Mouse (Mus musculus) adrenal gland, adult 18-20 months (tissue): ENCODE results near the gene Cnnm2. TPM values are rescaled to one million over a fixed set of nuclear protein-coding genes. Genes with fewer than 3 reads are reported as not detected.
"Not testable (repeated sequence)": the region's sequence is repeated elsewhere in the genome, so short reads cannot be mapped to it uniquely, and the experiment has no call there.

Experiments used
- DNase-seq, 2 experiments: peaks; one replicate each; pipeline ENCODE4 v3.0.0; 2021 to 2022; ENCODE audit warnings: low spot score in 2 of 2
- long read RNA-seq, 2 experiments: library from polyadenylated mRNA; stranded (forward); transcript quantifications; one replicate each; pipeline ENCODE4 v2.0.0; 2021
- total RNA-seq, 2 experiments: library from RNA; stranded (reverse); gene quantifications; 1 replicate in 1 of 2; 2 replicates in 1 of 2; pipeline ENCODE4 v1.2.3; 2021

The Cnnm2 gene
- 10 to 100 TPM; 34.8 to 50.8 TPM for total RNA-seq
- long read RNA-seq, experiment 1, full-length matches to known transcripts, result 55 of 62 reads
- long read RNA-seq, experiment 1, partial matches to known transcripts, result 0 of 62 reads
- long read RNA-seq, experiment 1, other reads (novel, unspliced or antisense), result 7 of 62 reads
- long read RNA-seq, experiment 2, full-length matches to known transcripts, result 51 of 58 reads
- long read RNA-seq, experiment 2, partial matches to known transcripts, result 4 of 58 reads
- long read RNA-seq, experiment 2, other reads (novel, unspliced or antisense), result 3 of 58 reads

DNA sequence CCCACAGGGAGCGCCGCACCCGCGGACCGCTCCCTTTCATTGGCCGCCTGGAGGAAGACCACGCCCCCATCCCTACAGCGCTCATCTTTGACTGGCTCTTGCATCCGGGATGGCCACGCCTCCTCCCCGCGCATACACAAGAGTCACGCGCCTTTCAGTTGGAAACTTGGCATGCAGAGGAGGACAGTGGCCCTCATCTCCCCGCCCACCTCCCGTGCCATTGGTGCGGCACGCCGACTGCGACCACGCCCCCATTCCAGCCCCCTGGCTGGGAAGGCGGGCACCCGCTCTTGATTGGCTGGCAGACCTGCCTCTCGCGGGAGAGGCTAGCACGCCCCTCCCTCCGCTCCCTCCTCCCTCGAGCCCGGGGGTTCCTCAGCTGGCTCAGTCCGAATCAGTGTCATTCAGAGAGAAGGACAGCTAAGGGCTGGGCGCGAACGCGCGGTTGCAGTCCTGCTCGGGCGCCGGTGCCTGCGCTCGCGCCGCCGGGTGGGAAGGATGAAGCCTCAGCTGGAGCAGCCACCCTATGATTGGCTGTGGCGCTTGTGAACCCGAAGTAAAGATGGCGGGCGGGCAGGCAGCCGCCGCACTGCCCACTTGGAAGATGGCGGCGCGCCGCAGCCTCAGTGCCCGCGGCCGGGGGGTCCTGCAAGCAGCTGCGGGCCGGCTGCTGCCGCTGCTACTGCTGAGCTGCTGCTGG is at the start of gene Cnnm2:
Gene Cnnm2, plus strand, starts transcription at position 350 of the 700 bp plus-strand sequence.
- peak; percentile 98 to 99 for DNase-seq

DNA sequence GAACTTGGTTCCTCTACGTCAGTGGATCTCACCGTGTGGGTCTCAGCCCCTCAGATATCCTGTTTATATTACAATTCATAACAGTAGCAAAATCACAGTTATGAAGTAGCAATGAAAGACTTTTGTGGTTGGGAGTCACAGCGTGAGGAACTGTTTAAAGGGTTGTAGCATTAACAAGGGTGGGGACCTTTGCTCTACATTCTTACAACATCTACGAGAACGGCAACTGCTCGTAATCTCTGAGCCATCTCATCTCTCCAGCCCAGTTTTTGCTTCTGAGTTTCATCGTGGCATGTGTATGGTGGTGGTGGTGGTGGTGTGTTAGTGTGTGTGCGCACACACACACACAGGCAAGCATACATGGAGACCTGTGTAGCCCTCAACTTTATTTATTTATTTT is 47.2 kb upstream of the Cnnm2 start:
- DNase-seq, result no peak

GRCm38 (mm10) chr19:46715016-46715415 is 46.4 kb upstream of the Cnnm2 start:
- DNase-seq, result no peak

- no peak for DNase-seq
These were observed 43.2 kb upstream of the Cnnm2 start for GRCm38 (mm10) chr19:46718150-46718549.

- no peak for DNase-seq
These were observed 37.0 kb upstream of the Cnnm2 start for GRCm38 (mm10) chr19:46724411-46724810.

- DNase-seq, result no peak
These were observed 35.3 kb upstream of the Cnnm2 start for GRCm38 (mm10) chr19:46726142-46726541.

GRCm38 (mm10) chr19:46727140-46727736 is 34.2 kb upstream of the Cnnm2 start:
- no peak for DNase-seq

GRCm38 (mm10) chr19:46727945-46728540 is 33.4 kb upstream of the Cnnm2 start:
- no peak for DNase-seq

DNA sequence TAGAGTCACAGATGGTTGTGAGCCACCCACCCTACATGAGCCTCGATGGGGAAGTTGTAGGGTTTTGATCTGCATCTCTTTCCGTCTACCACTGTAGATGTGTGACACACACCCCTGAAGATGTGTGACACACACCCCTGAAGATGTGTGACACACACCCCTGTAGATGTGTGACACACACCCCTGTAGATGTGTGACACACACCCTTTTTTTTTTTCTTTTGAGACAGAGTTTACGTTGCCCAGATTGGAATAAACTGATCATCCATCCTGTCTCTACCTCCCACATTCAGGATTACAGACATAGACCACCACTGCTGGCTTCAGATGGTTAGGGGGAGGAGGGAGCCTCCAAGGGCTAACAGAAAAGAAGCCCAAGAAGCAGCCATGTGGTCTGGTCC is 32.5 kb upstream of the Cnnm2 start:
- no peak for DNase-seq

GRCm38 (mm10) chr19:46731351-46731750 is 30.0 kb upstream of the Cnnm2 start:
- no peak for DNase-seq

DNA sequence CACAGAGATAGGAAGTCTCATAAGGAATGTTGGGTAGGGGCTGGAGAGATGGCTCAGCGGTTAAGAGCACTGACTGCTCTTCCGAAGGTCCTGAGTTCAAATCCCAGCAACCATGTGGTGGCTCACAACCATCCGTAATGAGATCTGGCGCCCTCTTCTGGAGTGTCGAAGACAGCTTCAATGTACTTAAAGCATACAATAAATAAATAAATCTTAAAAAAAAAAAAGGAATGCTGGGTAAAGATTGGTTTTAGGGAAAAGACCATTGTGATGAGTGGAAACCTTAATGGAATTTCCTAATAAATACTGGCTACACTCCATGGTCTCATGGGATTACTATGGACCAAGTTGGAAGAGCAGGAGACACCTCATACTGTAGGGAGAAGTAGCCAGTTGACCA is 28.7 kb upstream of the Cnnm2 start:
- not testable (repeated sequence) for DNase-seq

DNA sequence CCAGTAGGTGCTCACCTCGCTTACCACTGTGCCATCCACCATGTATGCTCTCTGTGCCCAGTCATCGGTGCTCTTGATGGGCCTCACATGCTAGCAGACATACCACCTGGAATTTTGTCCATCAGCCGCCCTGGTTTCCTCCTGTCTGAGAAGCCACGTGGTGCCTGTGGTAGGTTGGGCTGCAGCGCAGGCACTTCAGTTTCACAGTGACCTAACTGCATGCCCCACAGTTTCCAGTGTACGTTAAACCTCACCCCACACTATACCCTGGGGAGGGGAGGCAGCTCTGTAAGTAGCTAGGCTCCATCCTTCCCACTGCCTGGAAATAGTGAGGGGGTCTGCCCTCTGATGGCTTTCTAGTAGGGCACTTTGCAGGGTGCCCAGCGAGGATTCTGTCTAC is 27.8 kb upstream of the Cnnm2 start:
- DNase-seq, result no peak

DNA sequence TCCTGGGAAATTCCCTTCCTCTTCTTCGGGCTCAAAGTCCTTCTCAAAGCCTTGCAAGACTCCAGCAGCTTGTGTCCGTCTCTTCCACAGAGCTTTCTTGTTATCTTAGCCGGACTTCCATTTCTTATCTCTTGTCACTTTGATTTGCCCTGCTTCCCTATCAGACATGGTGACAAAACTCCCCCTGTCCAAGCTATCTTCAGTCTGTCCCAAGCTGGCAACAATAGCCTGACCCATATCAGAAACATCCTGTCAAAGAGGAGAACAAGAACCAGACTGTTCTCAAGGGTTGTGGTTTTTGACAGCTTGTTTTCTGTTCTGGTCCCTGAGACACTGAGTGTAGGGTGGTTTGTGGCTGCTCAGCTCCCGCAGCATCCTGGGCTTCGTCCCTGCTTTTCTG is 26.2 kb upstream of the Cnnm2 start:
- no peak for DNase-seq

- no peak for DNase-seq
These were observed 24.3 kb upstream of the Cnnm2 start for GRCm38 (mm10) chr19:46737106-46737505.

- DNase-seq, result peak; percentile 54 to 57
These were observed 20.9 kb upstream of the Cnnm2 start for GRCm38 (mm10) chr19:46740341-46741008.

DNA sequence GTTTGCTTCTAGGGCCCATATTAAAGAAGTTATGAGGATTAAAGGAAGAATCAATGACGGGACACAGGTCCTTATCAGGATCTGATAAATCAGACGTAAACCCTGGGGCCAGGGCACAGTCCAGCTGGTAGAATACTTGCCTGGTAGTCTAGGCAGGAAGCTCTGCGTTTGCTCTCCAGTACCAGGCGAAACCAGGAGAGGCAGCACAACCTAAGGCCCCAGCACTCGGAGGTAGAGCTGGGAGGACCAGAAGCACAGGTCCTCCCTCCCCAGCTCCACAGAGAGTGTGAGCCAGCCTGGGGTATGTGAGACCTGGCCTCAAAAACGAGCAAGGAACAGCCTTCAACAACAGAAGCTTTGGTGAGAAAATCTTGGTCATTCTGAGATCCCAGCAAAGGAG is 19.8 kb upstream of the Cnnm2 start:
- no peak for DNase-seq

DNA sequence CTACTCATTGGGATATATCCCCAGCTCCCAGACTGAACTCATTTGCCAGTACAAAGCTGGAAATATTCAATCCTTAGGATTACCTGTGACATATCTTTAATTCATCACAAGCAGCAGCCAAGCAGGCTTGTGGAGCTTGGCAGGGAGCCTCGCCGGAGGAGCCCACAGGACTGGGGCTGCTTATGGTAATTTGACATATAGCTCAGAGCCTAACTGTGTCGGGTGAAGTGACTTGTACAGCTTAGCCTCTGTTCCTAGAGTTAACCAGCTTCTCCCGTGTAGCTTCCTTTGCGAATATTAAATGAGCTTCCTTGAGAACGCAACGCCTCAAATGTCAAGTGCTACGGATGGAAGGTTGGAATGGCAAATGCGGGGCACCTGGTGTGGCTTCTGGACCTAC is 16.7 kb upstream of the Cnnm2 start:
- no peak for DNase-seq

GRCm38 (mm10) chr19:46747799-46748198 is 13.6 kb upstream of the Cnnm2 start:
- no peak for DNase-seq

DNA sequence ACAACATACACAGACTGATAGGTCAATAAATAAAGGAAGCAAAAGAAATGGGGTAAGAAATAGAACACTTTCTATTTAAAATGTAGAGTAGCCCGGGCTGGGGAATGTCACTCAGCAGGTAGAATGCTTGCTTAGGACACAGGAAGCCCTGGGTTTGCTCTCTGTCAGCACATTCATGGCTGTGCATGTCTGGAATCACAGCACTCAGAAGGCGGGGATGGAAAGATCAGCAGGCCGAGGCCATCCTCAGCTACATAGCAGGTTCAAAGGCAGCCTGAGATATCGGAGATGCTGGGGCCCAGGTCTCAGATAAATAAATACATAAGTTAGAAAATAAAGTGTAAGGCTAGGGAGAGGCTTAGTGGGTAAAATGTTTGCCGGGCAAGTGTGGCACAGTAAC is 9.2 kb upstream of the Cnnm2 start:
- DNase-seq, result no peak

- DNase-seq, result peak; percentile 53 to 55
These were observed 6.3 kb upstream of the Cnnm2 start for GRCm38 (mm10) chr19:46755066-46755465.

DNA sequence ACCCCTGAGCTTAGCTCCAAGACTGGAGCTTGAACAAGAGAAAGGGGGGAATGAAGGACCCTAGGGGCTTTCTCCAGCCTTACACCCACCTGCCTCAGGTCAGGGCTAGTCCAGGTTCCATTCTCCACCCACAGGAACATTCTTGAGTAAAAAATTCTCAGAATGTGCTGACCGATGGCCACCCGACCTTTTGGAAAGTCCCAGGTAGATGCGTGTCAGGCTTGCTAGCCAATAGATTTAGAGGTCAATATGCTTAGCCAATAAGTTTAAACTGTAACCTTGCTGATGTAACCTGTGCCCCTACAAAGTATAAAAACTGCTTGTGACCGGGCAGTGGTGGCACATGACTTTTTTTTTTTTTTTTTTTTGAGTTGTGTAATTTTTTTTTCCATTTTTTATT is 5.2 kb upstream of the Cnnm2 start:
- no peak for DNase-seq
